Mouse (Mus musculus) heart, embryonic 14.5 days (tissue): ENCODE measurements around the gene Cdk1. TPM values are rescaled to one million over a fixed set of nuclear protein-coding genes. Genes with fewer than 3 reads are reported as not detected.

Experiments
- ATAC-seq: fragments of 200-750 bp; cut with Nextera tagmentation; 2 replicates; pipeline ENCODE4 v1.8.0; 2017; ENCODE audit warnings: low read depth, moderate TSS enrichment; ENCODE audit not compliant: insufficient number of reproducible peaks, insufficient read depth, low FRiP score
- H3K27ac ChIP-seq, 2 experiments: fragments of 200-500 bp in 1 of 2; fragments of 300-500 bp in 1 of 2; sonication (generic) in 1 of 2; replicated peaks in 1 of 2; 2 replicates each; pipeline ENCODE4 v1.5.1; 2012 to 2014; ENCODE audit warnings: low read depth in 2 of 2, low read length in 2 of 2, control low read depth in 1 of 2, mild to moderate bottlenecking in 1 of 2, mixed read lengths in 1 of 2; ENCODE audit not compliant: control insufficient read depth in 1 of 2, insufficient read depth in 1 of 2
- H3K27me3 ChIP-seq: fragments of 300-500 bp; sonication (generic); 2 replicates; pipeline ENCODE4 v1.6.1; 2014; ENCODE audit warnings: mild to moderate bottlenecking, low read length, control low read depth; ENCODE audit not compliant: control insufficient read depth, insufficient read depth
- H3K36me3 ChIP-seq: fragments of 300-500 bp; sonication (generic); 2 replicates; pipeline ENCODE4 v1.6.1; 2014; ENCODE audit warnings: mild to moderate bottlenecking, control low read depth, low read length, mixed read lengths; ENCODE audit not compliant: control insufficient read depth, insufficient read depth
- H3K4me1 ChIP-seq, 2 experiments: fragments of 200-500 bp in 1 of 2; fragments of 300-500 bp in 1 of 2; sonication (generic) in 1 of 2; 2 replicates each; pipeline ENCODE4 v1.6.1; 2012 to 2014; ENCODE audit warnings: low read length in 2 of 2, control low read depth in 1 of 2, mixed read lengths in 1 of 2; ENCODE audit not compliant: control insufficient read depth in 2 of 2, insufficient read depth in 2 of 2
- H3K4me2 ChIP-seq: fragments of 300-500 bp; sonication (generic); 2 replicates; pipeline ENCODE4 v1.6.1; 2014; ENCODE audit warnings: mild to moderate bottlenecking, low read length
- H3K4me3 ChIP-seq, 2 experiments: fragments of 200-500 bp in 1 of 2; fragments of 300-500 bp in 1 of 2; sonication (generic) in 1 of 2; 2 replicates each; pipeline ENCODE4 v1.5.1; 2012 to 2014; ENCODE audit warnings: low read length in 2 of 2, mild to moderate bottlenecking in 2 of 2, control low read depth in 1 of 2, low read depth in 1 of 2, moderate library complexity in 1 of 2; ENCODE audit not compliant: control insufficient read depth in 1 of 2, insufficient read depth in 1 of 2
- H3K9ac ChIP-seq: fragments of 300-500 bp; sonication (generic); 2 replicates; pipeline ENCODE4 v1.6.1; 2014; ENCODE audit warnings: mild to moderate bottlenecking, low read length
- H3K9me3 ChIP-seq: fragments of 300-500 bp; sonication (generic); 2 replicates; pipeline ENCODE4 v1.6.1; 2016; ENCODE audit warnings: low read length, control low read depth; ENCODE audit not compliant: control insufficient read depth
- whole genome bisulfite sequencing: fragments of 180-500 bp; shearing (Covaris S2); extraction: QIAGEN DNeasy Blood & Tissue Kit; methylation state at CpG from one replicate; pipeline ENCODE4 v1.1.7; 2014; 5-methylcytosine and 5-hydroxymethylcytosine counted together
- polyA plus RNA-seq: library from polyadenylated mRNA; unstranded; fragments of >200 nt; fragmentation: Nextera tagmentation; extraction: Ambion mirVana; gene quantifications from 2 replicates; pipeline ENCODE4 v1.2.1, GENCODE M21; 2014

Gene Cdk1
- polyA plus RNA-seq, 1 experiment from 2014 or later = 355 TPM

- Histone ChIP-seq H3K4me3 (no peak overlapping the region), H3K4me1 (peaks cover 5 to 7% of the 10 kb centered on the region in 2 experiments; a peak in 3 of 4 replicates), H3K27me3 (no peaks in the 10 kb centered on the region), H3K27ac (no peak overlapping the region), H3K9ac (no peak overlapping the region), H3K36me3 (no peaks in the 10 kb centered on the region), H3K9me3 (no peaks in the 10 kb centered on the region), H3K4me2 (no peak overlapping the region)
- 42% methylated on average over 14 of the region's 14 CpGs for WGBS
- ATAC-seq = no peak
Measured at GRCm38 (mm10) chr10:69306205-69306604, 46.5 kb downstream of the Cdk1 start.

- no peak overlapping the region for H3K27ac ChIP-seq
- no peak for ATAC-seq
- H3K4me2 ChIP-seq = no peak overlapping the region
- H3K27me3 ChIP-seq = no peaks in the 10 kb centered on the region
- no peak overlapping the region for H3K4me3 ChIP-seq
- H3K9me3 ChIP-seq = no peaks in the 10 kb centered on the region
- peaks cover 5 to 7% of the 10 kb centered on the region in 2 experiments; a peak in 3 of 4 replicates for H3K4me1 ChIP-seq
- no peaks in the 10 kb centered on the region for H3K36me3 ChIP-seq
- 21% methylated on average over 7 of the region's 7 CpGs for WGBS
- no peak overlapping the region for H3K9ac ChIP-seq
Measured at GRCm38 (mm10) chr10:69305600-69305999, 47.1 kb downstream of the Cdk1 start.

GRCm38 (mm10) chr10:69304819-69305218, 47.9 kb downstream of the Cdk1 start:
- 92% methylated on average over 3 of the region's 3 CpGs for WGBS
- ATAC-seq = no peak
- Histone ChIP-seq H3K4me3 (no peak overlapping the region), H3K4me1 (peaks cover 5 to 7% of the 10 kb centered on the region in 2 experiments; a peak in 3 of 4 replicates), H3K4me2 (no peak overlapping the region), H3K9me3 (no peaks in the 10 kb centered on the region), H3K36me3 (no peaks in the 10 kb centered on the region), H3K27ac (no peak overlapping the region), H3K27me3 (no peaks in the 10 kb centered on the region), H3K9ac (no peak overlapping the region)

- Histone ChIP-seq H3K4me3 (no peak overlapping the region), H3K9ac (no peak overlapping the region), H3K9me3 (no peaks in the 10 kb centered on the region; the same call in 1 of the 2 replicates), H3K27me3 (no peaks in the 10 kb centered on the region), H3K36me3 (no peaks in the 10 kb centered on the region), H3K27ac (no peak overlapping the region), H3K4me1 (peaks cover 5 to 7% of the 10 kb centered on the region in 2 experiments; a peak in 3 of 4 replicates), H3K4me2 (no peak overlapping the region)
- 54% methylated on average over 3 of the region's 3 CpGs for whole genome bisulfite sequencing
- no peak for ATAC-seq
Measured at GRCm38 (mm10) chr10:69302667-69303066, 50.1 kb downstream of the Cdk1 start.

- Histone ChIP-seq H3K4me1 (no peaks in the 10 kb centered on the region), H3K27ac (no peak overlapping the region), H3K36me3 (no peaks in the 10 kb centered on the region), H3K9ac (no peak overlapping the region), H3K4me2 (no peak overlapping the region), H3K9me3 (no peaks in the 10 kb centered on the region; the same call in 1 of the 2 replicates), H3K4me3 (no peak overlapping the region), H3K27me3 (no peaks in the 10 kb centered on the region)
- no peak for ATAC-seq
- 88% methylated on average over 7 of the region's 7 CpGs for WGBS
Measured at GRCm38 (mm10) chr10:69299985-69300384, 52.8 kb downstream of the Cdk1 start.

- Histone ChIP-seq H3K9me3 (no peaks in the 10 kb centered on the region; the same call in 1 of the 2 replicates), H3K27me3 (no peaks in the 10 kb centered on the region), H3K4me1 (peaks cover 0 to 1% of the 10 kb centered on the region in 2 experiments; a peak in 1 of 4 replicates), H3K4me2 (no peak overlapping the region), H3K9ac (no peak overlapping the region), H3K27ac (no peak overlapping the region), H3K4me3 (no peak overlapping the region), H3K36me3 (no peaks in the 10 kb centered on the region)
- 74% methylated on average over 9 of the region's 9 CpGs for WGBS
- ATAC-seq = no peak
Measured at GRCm38 (mm10) chr10:69295919-69296318, 56.8 kb downstream of the Cdk1 start.

- H3K4me2 ChIP-seq = no peak overlapping the region
- 79% methylated on average over 8 of the region's 8 CpGs for WGBS
- H3K36me3 ChIP-seq = peaks cover 40% of the 10 kb centered on the region
- no peak overlapping the region for H3K27ac ChIP-seq
- no peaks in the 10 kb centered on the region for H3K9me3 ChIP-seq
- no peak overlapping the region for H3K4me3 ChIP-seq
- no peaks in the 10 kb centered on the region for H3K27me3 ChIP-seq
- H3K9ac ChIP-seq = no peak overlapping the region
- no peak for ATAC-seq
- H3K4me1 ChIP-seq = peaks cover 2 to 16% of the 10 kb centered on the region in 2 experiments; a peak in 2 of 4 replicates
Measured at GRCm38 (mm10) chr10:69290736-69291135, 62.0 kb downstream of the Cdk1 start.

- Histone ChIP-seq H3K4me3 (no peak overlapping the region), H3K27me3 (no peaks in the 10 kb centered on the region), H3K36me3 (peaks cover 61% of the 10 kb centered on the region), H3K27ac (no peak overlapping the region), H3K4me1 (peaks cover 2 to 16% of the 10 kb centered on the region in 2 experiments; a peak in 2 of 4 replicates), H3K4me2 (no peak overlapping the region), H3K9ac (no peak overlapping the region), H3K9me3 (no peaks in the 10 kb centered on the region)
- 78% methylated on average over 6 of the region's 6 CpGs for WGBS
- no peak for ATAC-seq
Measured at GRCm38 (mm10) chr10:69288720-69289119, 64.0 kb downstream of the Cdk1 start.
